Comparison of ENCODE assay signal across 22 mouse cellular contexts in the genomic region with DNA sequence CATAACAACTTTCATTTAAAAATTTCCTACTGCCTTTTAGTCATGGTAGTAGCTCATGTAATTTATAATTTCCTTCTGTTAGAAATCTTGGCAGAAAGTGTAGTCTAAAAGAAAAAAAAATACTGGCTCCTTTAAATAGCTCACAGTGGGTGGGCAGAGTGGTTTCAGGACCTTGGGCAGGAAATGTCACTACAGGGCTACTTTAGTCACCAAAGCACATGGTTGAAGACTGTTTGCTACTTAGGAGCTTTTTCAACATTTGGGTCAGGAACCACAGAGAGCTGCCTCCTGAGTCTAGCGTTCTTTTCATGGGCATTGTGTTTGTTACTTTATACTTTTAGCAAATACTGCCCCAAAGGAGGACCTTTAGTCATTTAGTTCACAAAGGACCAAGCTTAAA. TPM values are rescaled to one million over a fixed set of nuclear protein-coding genes. Genes with fewer than 3 reads are reported as not detected.
DNase-seq lines count a peak whose midpoint lies in the region; ATAC-seq lines count a peak whose summit lies in the region.
"Had no signal": no experiment of that assay in that cellular context is flagged by ENCODE, and none has a peak within 500 bp of the region (broad histone marks: within the 10 kb centered on the region; RNA-seq: fewer than 3 reads in every experiment).

No protein-coding gene starts in this region.

- ATAC-seq in common myeloid progenitor, adult 5-6 weeks (replicated peaks; ENCODE audit: low read depth, poor library complexity, severe bottlenecking), result 0 out of 2 replicates have a peak, but pooled peaks have one; percentile 45
- ATAC-seq: activated CD4-positive, CD25-positive, alpha-beta regulatory T cell, adult 4 months; CD4-positive, CD25-positive, alpha-beta regulatory T cell, adult 4 months; forebrain, embryonic 14.5 days; forebrain, embryonic 16.5 days; Patski had no signal

- intact Hi-C loops in heart, postnatal 14 days (cut with DNase I), result no loop called here

- peak; percentile 50 for DNase-seq in adrenal gland, adult 2 months
- no peak for DNase-seq in adrenal gland, adult 8-10 months
- DNase-seq in adrenal gland, postnatal 14 days, result peak; percentile 23
- no peak for DNase-seq in adrenal gland, postnatal 25 days
- peak; percentile 15 for DNase-seq in 416B (ENCODE audit: low read depth)
- DNase-seq in retina, postnatal 1 day, result no peak
- DNase-seq in heart, postnatal 14 days, result no peak
- DNase-seq: B cell, adult 2 months; cerebellum, adult 11-12 months; cerebellum, adult 2 months; cerebellum, adult 9-10 months; cerebellum, postnatal 25 days; gastrocnemius, adult 2 months had no signal

RNA-seq across cellular contexts. Expression of gene Il1rapl2, which starts 12.2 kb away (rescaled TPM):
- total RNA-seq in adrenal gland, adult 2 months (2021), result 1 to 10 TPM in 1 of 2 experiments, under 1 TPM in 1; 0.31 to 2.7 TPM
- 0.09 TPM in 1 of 2 replicates, not detected in the other for polyA plus RNA-seq in adrenal gland, adult 2 months (2012; rRNA removed)
- 1 to 10 TPM in 2 of 4 experiments, under 1 TPM in 2; 0.59 to 5.8 (median 2.1) TPM for total RNA-seq in adrenal gland, adult 8-10 months (2022)
- 0.11 and 0.49 TPM in 2 replicates for total RNA-seq in adrenal gland, postnatal 14 days (2021)
- total RNA-seq in adrenal gland, postnatal 25 days (2021), result 1.9 and 2.8 TPM in 2 replicates
- not detected in 2 replicates for total RNA-seq in common myeloid progenitor, adult 5-6 weeks (2017)
- total RNA-seq in heart, postnatal 14 days (2021), result not detected
- total RNA-seq: CH12.LX; gastrocnemius, adult 2 months had no signal
- polyA plus RNA-seq: erythroblast, embryonic 14.5 days; G1E; Patski had no signal

Comparison
In these comparisons a context has a peak if more than half of its experiments do, and no peak if none do; other contexts are left out.
1. DNase-seq: peak in adrenal gland, adult 2 months (single experiment), adrenal gland, postnatal 14 days (single experiment) and 416B (single experiment); none in adrenal gland, adult 8-10 months (single experiment), adrenal gland, postnatal 25 days (single experiment), retina, postnatal 1 day (single experiment) and heart, postnatal 14 days (0 of 2).